Mouse (Mus musculus): ENCODE measurements around the gene Vmn1r51. TPM values are rescaled to one million over a fixed set of nuclear protein-coding genes. Genes with fewer than 3 reads are reported as not detected.
"Not testable (repeated sequence)": the region's sequence is repeated elsewhere in the genome, so short reads cannot be mapped to it uniquely, and the experiment has no call there.

Vmn1r51 gene
- not detected in 2 replicates for total RNA-seq (2012; rRNA removed)
- polyA plus RNA-seq (2012; ENCODE audit: insufficient read depth in 1 of 2, insufficient read length in 2 of 2, low read depth in 1 of 2, low replicate concordance in 2 of 2, missing spikeins in 1 of 2), result not detected

GRCm38 (mm10) chr6:90122296-90122695 is at the start of gene Vmn1r51:
Gene Vmn1r51 (plus strand): TSS chr6:90122596.
- not testable (repeated sequence) for H3K9me3 ChIP-seq (replicated peaks; ENCODE audit: insufficient read depth, low read length); H3K27ac ChIP-seq (ENCODE audit: control insufficient read depth, low read depth, low read length); H3K27me3 ChIP-seq (ENCODE audit: control insufficient read depth in 1 of 2, insufficient read depth in 2 of 2, low read length in 2 of 2); H3K4me3 ChIP-seq (ENCODE audit: control insufficient read depth in 1 of 2, insufficient read depth in 1 of 2, low read depth in 2 of 2, low read length in 2 of 2); H3K4me1 ChIP-seq (ENCODE audit: control insufficient read depth in 1 of 2, insufficient read depth in 2 of 2, low read length in 2 of 2); H3K79me2 ChIP-seq (ENCODE audit: control insufficient read depth, insufficient read depth, low read length, poor library complexity); DNase-seq (ENCODE audit: low read depth, low spot score); H3K36me3 ChIP-seq (ENCODE audit: control insufficient read depth in 1 of 2, insufficient read depth in 2 of 2, low read length in 2 of 2); H3K9ac ChIP-seq (ENCODE audit: control insufficient read depth, low read depth, low read length, poor library complexity, severe bottlenecking)

GRCm38 (mm10) chr6:90078406-90078805 is 44.0 kb upstream of the Vmn1r51 start, which contains the start of gene Vmn1r49:
Gene Vmn1r49 (minus strand): TSS chr6:90078506.
- no peaks in the 10 kb centered on the region for H3K9me3 ChIP-seq (replicated peaks; ENCODE audit: insufficient read depth, low read length)
- no peak within 1 kb of the TSS for H3K4me3 ChIP-seq (ENCODE audit: control insufficient read depth in 1 of 2, insufficient read depth in 1 of 2, low read depth in 2 of 2, low read length in 2 of 2)
- no peak within 1 kb of the TSS for H3K9ac ChIP-seq (ENCODE audit: control insufficient read depth, low read depth, low read length, poor library complexity, severe bottlenecking)
- no peaks in the 10 kb centered on the region for H3K79me2 ChIP-seq (ENCODE audit: control insufficient read depth, insufficient read depth, low read length, poor library complexity)
- no peaks in the 10 kb centered on the region for H3K4me1 ChIP-seq (ENCODE audit: control insufficient read depth in 1 of 2, insufficient read depth in 2 of 2, low read length in 2 of 2)
- DNase-seq (ENCODE audit: low read depth, low spot score), result no peak
- TF ChIP-seq RCOR1 (IDR thresholded peaks at IDR 0.05; ENCODE audit: low read depth, low read length), result no peak
- no peak for TF ChIP-seq EP300 (IDR thresholded peaks at IDR 0.05; ENCODE audit: low read depth in 1 of 2, low read length in 2 of 2)
- no peak for TF ChIP-seq KAT2A (conservative IDR thresholded peaks at IDR 0.05; ENCODE audit: low read depth, low read length)
- TF ChIP-seq E2F4 (IDR thresholded peaks at IDR 0.05; ENCODE audit: borderline replicate concordance, low read depth, low read length), result no peak
- no peak for TF ChIP-seq POLR2A (IDR thresholded peaks at IDR 0.05; ENCODE audit: control insufficient read depth in 1 of 2, insufficient read depth in 1 of 2, low read depth in 1 of 2, low read length in 2 of 2, poor library complexity in 1 of 2)
- no peaks in the 10 kb centered on the region for H3K36me3 ChIP-seq (ENCODE audit: control insufficient read depth in 1 of 2, insufficient read depth in 2 of 2, low read length in 2 of 2)
- H3K27ac ChIP-seq (ENCODE audit: control insufficient read depth, low read depth, low read length), result no peak within 1 kb of the TSS
- H3K27me3 ChIP-seq (ENCODE audit: control insufficient read depth in 1 of 2, insufficient read depth in 2 of 2, low read length in 2 of 2), result no peaks in the 10 kb centered on the region

DNA sequence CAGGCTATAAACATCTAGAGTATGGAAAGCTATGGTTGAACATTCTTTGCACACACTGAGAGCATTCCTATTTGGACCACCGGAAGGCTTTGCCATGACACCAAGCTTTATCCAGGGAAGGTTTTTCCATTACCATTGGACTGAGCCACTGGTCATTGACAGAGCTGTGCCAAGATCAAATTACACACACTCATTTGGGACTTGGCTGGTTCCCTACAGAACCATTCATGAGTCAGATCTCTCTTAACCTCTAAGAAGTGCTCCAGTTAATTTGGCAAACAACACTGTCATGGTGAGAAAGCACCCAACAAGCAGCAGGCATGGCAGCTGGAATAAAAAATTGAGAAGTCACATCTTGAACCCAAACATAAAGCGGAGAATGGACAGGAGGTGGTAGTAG is 21.8 kb upstream of the Vmn1r51 start:
- no peaks in the 10 kb centered on the region for H3K4me1 ChIP-seq (ENCODE audit: control insufficient read depth in 1 of 2, insufficient read depth in 2 of 2, low read length in 2 of 2)
- H3K9me3 ChIP-seq (replicated peaks; ENCODE audit: insufficient read depth, low read length), result no peaks in the 10 kb centered on the region
- no peak overlapping the region for H3K9ac ChIP-seq (ENCODE audit: control insufficient read depth, low read depth, low read length, poor library complexity, severe bottlenecking)
- no peaks in the 10 kb centered on the region for H3K36me3 ChIP-seq (ENCODE audit: control insufficient read depth in 1 of 2, insufficient read depth in 2 of 2, low read length in 2 of 2)
- H3K4me3 ChIP-seq (ENCODE audit: control insufficient read depth in 1 of 2, insufficient read depth in 1 of 2, low read depth in 2 of 2, low read length in 2 of 2), result no peak overlapping the region
- TF ChIP-seq NELFE (IDR thresholded peaks at IDR 0.05; ENCODE audit: low read depth, low read length), result no peak
- no peak for TF ChIP-seq USF1 (IDR thresholded peaks at IDR 0.05; ENCODE audit: low read depth, low read length)
- TF ChIP-seq USF2 (IDR thresholded peaks at IDR 0.05; ENCODE audit: borderline replicate concordance in 1 of 2, insufficient read depth in 1 of 2, low read depth in 1 of 2, low read length in 2 of 2), result no peak
- TF ChIP-seq TBP (IDR thresholded peaks at IDR 0.05; ENCODE audit: low read depth, low read length), result no peak
- no peak for TF ChIP-seq ZC3H11A (IDR thresholded peaks at IDR 0.05; ENCODE audit: low read depth, low read length)
- no peak for TF ChIP-seq NRF1 (IDR thresholded peaks at IDR 0.05; ENCODE audit: insufficient read depth, low read depth, low read length, poor library complexity, severe bottlenecking)
- H3K27ac ChIP-seq (ENCODE audit: control insufficient read depth, low read depth, low read length), result no peak overlapping the region
- H3K27me3 ChIP-seq (ENCODE audit: control insufficient read depth in 1 of 2, insufficient read depth in 2 of 2, low read length in 2 of 2), result no peaks in the 10 kb centered on the region
- H3K79me2 ChIP-seq (ENCODE audit: control insufficient read depth, insufficient read depth, low read length, poor library complexity), result no peaks in the 10 kb centered on the region
- no peak for DNase-seq (ENCODE audit: low read depth, low spot score)
